Mouse (Mus musculus) MEL-GATA-1-ER (cell line): Measurements from ENCODE around the gene Fxr1.
A peak's percentile ranks its signal among the peaks of the same experiment; 100 is the strongest.
"Not testable (repeated sequence)": the region's sequence is repeated elsewhere in the genome, so short reads cannot be mapped to it uniquely, and the experiment has no call there.

Source experiments
- DNase-seq: peaks from one replicate; pipeline ENCODE4 v3.0.0-alpha.2; 2012; ENCODE audit warnings: low read depth; ENCODE audit errors: extremely low read depth

Gene Fxr1

DNA sequence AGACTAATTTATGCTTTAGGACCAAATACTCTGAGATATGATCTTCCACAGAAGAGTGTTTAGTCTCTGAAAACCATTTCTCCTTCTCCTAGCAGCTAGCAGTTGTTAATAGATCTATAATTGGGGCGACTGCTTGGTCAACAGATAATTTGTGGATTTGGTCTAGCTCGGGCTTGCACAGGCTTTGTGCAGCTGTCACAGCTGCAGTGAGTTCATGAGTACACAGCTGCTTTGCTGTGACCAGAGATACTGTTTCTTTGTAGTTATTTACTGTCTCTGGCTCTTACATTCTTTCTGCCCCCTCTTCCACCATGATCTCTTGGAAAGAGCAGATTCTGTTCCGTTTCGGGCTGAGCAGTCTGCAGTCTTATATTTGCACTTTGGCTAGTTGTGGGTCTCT is 22.2 kb downstream of the Fxr1 start:
- no peak for DNase-seq

DNA sequence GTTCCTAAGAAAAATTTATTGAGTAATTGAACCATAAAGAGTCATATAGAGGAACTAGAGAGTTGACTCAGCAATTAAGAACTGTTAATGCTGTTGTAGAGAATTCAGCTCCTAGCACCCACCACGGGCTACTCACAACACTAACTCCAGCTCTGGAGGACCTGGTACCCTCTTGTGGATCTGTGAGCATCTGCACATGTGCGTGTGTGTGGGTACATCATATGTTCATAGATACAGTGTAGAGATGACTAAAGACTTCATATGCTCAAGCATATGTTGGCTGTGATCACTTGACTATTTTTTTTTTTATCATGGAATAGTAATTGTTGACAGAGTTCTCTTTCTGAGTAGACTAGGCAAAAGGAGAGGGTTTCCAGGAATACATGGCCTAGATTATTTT is 42.6 kb downstream of the Fxr1 start:
- no peak for DNase-seq

DNA sequence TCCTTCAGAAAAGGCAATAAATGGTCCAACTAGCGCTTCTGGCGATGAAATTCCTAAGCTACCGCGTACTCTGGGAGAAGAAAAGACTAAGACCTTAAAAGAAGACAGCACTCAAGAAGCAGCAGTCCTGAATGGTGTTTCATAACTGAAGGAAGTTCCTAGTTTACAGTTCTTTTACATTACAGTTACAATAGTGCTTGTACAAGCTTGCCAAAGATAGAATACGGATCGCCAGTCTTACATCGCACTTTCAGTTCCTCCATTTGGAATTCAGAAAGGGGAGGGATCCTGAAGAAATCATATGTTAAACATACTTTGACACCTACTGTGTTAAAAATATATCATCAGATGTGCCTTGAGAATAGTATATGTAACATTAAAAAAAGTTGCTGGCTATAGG is 49.2 kb downstream of the Fxr1 start:
- not testable (repeated sequence) for DNase-seq

DNA sequence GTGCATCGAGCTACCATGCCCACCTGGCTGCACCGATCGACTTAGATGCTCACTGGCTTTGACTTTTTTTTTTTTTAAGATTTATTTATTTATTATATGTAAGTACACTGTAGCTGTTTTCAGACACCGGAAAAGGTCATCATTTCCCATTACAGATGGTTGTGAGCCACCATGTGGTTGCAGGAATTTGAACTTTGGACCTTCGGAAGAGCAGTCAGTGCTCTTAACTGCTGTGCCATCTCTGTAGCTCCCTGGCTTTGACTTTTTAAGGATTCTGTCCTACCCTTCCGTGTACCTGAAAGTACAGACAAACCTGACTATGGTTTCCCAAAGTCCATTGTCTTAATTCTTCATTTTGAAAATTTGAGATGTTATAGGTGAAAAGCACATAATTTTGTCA is 53.0 kb downstream of the Fxr1 start:
- DNase-seq, result no peak

DNA sequence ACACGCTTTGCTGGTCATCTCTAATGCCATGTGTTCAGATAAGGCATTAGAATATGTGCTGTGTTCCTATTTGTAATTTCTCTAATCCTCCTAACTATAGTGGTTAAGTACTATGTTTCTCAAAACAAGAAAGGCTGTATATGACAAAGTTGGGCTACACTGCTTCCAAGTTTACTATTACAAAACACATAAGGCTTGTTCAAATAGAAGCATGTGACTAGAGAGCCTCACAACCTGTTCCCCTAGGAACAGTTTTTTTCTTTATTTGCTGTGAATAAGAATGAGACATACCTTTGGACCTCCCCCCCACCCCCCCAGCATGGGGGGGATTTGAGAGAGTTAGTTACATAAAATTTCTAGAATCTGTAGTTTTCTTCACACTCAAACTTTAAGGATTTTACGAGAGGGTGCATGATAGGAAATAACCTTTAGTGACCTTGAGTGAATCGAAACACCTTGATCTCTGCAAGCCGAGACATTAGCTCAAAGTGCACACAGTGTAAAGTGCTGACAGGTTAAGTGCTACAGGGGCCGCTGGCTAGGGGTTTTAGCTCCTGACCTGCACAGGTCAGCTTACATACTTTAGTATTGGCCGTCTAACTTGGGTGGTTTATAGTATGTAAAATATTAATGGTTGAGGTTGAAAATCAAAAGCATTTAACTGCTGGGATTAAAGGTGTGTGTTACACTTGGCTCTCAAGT is 56.5 kb downstream of the Fxr1 start:
- DNase-seq, result no peak

DNA sequence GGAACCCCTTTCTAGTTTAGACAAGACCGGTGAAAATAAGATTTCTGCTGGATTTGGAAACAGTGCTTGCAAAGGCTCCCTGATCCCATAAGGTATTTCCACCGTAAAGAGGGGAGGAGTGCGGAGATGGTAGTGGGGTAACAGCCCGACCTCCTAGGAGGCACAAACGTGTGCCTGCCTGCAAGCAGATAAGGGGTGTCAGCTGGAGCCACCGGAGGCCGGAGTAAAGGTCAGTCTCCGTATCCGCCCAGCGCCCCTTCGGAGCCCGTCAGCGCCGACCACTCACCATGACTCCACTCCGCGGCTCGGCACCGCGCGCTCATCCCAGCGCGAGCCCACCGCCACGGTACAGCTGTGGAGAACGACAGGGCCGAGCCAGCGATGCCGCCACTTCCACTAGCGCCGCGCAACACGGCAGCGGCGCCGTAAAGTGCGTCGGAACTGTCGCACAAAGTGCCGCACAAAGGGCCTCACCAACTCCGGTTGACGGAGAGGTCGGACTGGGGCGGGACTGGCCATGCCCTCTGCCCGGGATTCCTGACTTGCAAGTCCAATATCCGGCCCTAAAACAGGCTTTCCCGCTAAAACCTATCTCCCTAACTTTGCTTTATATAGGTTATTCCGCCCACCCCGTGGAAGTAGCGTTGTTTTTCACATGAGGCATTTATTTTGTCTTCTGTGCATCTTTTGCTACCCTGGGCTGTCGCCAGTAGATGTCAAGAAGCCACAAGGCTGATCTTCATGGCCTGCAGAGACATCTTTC is 61.3 kb downstream of the Fxr1 start, which contains the start of gene Dnajc19:
Gene Dnajc19 (minus strand): TSS at position 422 of the 763 bp plus-strand sequence.
- DNase-seq, result peak; percentile 71

DNA sequence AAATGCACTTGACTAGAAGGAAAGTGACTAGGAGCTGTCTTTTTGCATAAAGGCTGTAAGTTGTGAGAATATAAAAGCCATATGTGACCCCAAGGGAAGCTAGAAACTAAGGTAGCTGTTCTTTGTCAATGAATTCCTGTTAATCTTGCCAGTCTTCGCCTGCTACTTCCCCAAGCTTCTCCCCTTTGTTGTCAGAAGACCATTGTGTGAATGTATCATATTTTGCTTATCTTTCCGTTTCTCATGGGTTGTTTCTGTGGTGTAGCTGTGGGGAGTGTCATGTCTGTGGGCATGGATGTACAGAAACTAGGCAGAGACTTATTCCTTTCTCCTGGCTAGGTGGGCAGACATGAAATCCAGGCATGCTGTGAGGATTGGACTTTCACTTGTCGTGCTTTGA is 62.2 kb downstream of the Fxr1 start:
- peak; percentile 50 for DNase-seq

DNA sequence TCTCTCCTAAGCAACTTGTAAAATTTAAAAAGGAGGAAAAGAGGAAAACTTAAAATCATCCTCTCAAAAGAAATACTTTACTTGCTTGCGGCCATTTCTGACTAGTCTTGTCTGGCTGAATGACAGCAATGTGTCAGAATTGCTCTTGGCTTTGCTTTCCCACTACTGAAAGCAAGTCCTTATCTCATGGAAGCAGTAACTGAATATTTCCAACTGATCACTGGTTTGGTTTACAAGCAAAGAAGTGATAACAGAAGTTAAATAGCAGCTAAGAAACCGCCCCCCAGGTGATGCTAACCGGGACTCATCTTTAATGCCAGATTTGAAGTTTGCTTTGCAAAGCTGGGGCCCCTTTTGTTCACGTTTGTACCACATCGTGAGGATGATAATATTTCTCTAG is 63.9 kb downstream of the Fxr1 start:
- DNase-seq, result no peak

DNA sequence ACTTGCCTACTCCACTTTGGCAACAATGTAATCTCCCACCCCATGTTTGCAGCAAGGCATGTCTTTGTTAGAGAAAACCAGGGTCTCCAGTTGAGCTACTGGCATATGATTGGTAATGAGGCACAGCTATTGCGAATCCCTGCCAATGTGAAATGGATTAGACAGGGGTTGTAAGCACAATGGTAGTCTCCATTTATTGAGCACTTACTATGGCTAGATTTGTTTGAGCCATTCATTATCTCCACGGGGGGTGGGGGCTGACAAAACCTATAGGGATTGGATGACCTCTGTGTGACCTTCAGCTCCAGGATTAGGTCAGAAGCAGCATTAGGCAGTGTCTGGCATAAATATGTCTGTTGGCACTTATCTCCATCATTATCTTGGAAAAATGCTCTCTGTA is 83.1 kb downstream of the Fxr1 start:
- no peak for DNase-seq

DNA sequence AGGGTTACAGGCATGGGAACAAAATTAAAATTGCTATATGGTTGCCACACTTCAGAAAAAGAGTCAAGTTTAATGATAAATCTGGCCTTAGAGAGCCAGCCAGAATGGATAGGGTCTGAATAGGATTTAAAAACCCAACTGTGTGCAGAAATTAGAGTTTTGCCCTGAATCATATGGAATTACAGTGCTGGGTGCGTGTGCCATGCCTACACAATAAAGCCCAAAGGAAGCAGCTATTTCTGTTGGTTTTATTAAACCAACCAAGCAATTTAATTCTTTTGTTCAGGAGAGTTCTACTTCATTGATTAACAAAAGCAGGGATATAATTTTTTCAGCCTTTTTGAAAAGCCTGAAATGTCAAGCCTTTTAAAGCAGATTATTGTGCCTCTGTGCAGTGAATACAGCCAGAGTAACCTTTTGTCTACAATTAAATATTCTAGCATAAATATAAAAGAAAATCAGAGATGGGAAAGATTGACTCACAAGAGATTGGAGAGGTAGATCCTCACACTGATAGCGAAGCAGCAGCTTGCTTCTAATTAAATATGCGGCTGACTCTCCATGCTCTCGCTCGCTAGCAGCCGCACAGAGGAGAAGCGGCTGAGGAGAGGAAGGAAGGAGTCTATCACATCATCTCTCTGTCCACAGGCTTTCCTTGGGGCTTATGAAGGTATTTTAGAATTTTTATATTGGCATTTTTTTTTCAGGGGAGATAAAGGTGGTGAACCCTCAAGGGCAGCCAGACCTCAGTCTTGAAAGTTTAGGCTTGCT is 84.3 kb downstream of the Fxr1 start:
- no peak for DNase-seq

DNA sequence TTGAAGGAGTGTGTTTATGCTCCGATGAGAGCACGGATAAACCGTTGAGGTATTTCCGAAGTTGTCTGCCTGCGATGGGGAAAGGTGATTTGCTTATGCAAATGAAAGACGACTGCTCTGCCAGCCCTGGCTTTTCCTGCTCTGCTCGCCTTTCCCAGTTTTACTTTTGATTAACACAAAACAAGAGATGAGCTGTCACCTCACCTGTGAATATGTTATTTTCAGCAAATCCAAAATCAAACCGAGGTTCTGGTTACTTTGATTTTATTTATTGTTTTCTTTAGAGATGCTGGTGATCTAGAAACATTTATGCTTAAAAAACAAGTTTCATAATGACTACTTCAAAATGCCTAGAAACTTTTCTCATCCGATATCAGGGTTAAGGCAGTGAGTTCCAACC is 86.7 kb downstream of the Fxr1 start:
- DNase-seq, result no peak

DNA sequence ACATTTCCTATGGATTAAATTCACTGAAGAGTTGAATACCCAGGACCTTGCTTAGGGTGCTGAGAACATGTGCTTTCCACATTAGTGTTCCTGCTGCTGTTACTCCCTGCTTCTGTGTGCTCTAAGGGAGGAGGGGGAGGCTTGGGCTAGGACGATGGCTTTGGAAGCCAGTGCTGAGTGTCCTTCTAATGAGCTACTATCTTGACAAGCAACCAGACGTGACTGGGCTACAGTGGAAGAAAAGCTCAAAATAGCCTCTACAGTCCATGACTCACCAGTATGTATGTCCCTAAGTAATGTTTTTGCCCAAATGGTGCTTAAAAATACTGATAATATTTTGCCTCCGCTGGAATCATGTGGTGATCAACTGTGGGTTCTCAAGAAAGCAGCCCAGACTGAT is 87.9 kb downstream of the Fxr1 start:
- no peak for DNase-seq

DNA sequence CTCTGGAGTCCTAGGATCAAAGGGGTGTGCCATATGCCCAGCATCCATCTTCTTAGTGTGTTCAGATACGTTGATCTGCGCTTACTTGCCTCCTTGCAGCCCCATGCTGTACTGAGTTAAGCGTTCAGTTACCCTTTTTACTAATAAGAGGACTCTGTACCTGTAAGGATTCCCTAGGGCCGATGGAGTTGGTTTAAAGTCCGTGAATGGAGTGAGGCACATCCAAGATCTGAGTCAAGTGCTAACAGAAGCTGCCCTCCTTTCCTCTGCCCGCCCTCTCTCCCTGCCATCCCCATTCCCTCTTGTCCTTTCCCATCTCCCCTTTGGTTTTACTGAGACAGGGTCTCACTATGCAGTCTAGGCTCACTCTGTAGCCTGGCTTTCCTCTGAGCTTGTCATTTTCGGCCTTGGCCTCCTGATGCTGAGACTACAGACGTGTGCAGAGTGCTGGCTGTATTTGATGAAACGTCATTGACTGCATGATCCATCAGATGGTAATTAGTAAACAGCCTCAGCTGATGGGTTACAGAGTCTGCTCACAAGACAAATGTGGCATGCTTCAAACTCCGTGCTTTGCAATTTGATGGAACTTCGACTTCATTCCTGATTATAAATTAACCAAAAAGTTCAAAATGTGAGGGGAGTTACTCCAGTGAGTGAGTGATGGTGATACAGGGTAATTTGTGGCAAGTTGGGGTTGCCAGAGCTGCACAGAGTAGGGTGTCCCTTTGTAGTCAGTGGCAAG is 92.4 kb downstream of the Fxr1 start:
- no peak for DNase-seq

DNA sequence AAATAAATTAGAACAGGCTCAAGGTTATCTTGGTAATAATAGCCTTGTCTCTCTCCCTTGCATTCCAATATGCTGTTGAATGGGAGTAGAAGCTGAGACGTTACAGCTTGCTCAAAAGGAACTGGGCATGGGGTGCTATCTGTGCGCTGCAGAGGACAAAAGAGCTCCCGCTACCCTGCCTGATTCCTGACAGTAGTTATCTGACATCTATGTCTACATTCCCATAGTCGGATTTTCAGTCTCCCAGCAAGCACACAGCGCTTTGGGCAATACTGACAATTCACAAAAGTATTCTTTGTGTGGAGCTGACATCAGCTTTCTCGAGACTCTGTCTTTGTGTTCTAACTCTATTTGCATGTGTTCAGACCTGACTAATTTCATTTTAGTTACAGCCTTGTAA is 96.1 kb downstream of the Fxr1 start:
- no peak for DNase-seq

DNA sequence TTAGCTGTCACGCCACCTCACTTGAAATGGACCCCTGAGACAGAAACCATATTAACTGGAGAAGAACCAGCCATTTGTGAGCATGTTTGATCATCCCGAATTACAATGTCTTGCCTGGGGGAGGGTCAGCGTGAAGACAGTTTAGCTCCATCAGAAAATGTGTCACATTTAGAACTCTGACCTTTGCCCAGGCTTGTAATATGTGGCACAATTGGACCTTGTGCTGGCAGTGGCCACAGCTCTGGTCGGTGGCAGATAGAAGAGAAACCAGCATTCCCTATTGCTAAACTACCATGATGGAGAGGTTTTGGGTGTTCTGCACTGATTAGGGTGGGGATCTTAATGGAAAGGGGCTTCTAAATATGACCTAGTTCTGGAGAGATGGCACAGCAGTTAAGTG is 100.1 kb downstream of the Fxr1 start:
- DNase-seq, result no peak
